Mouse (Mus musculus) liver, embryonic 14.5 days (tissue): ENCODE measurements around the gene Pi4ka.

Experiments
- CTCF ChIP-seq: IDR thresholded peaks from 2 replicates; pipeline ENCODE4 v1.5.1; 2016; ENCODE audit warnings: antibody characterized with exemption, low read depth, control low read depth
- EP300 ChIP-seq: IDR thresholded peaks from 2 replicates; pipeline ENCODE4 v1.6.1; 2016; ENCODE audit warnings: antibody characterized with exemption, low read depth

- no peak for TF ChIP-seq CTCF
- TF ChIP-seq EP300 = no peak
Measured at GRCm38 (mm10) chr16:17331116-17331515, 75.0 kb downstream of the Pi4ka start, which contains the start of gene Serpind1.
